Mouse (Mus musculus): ENCODE measurements around the gene Gm28308.

The Gm28308 gene

GRCm38 (mm10) chr6:52232984-52233545 is 19.9 kb upstream of the Gm28308 start:
- no peak for DNase-seq (ENCODE audit: extremely low spot score, low spot score)

GRCm38 (mm10) chr6:52232568-52232965 is 19.4 kb upstream of the Gm28308 start:
- DNase-seq (ENCODE audit: extremely low spot score, low spot score) = no peak

GRCm38 (mm10) chr6:52231885-52232567 is 18.9 kb upstream of the Gm28308 start:
- DNase-seq (ENCODE audit: extremely low spot score, low spot score) = no peak

- no peak for DNase-seq (ENCODE audit: extremely low spot score, low spot score)
Measured at GRCm38 (mm10) chr6:52230516-52231165, 17.5 kb upstream of the Gm28308 start, which contains the start of gene Hoxa9. Gene Hoxa9, minus strand, starts transcription at chr6:52231089.

- DNase-seq (ENCODE audit: extremely low spot score, low spot score) = no peak
Measured at GRCm38 (mm10) chr6:52229558-52230416, 16.6 kb upstream of the Gm28308 start.

GRCm38 (mm10) chr6:52228475-52229465 is 15.6 kb upstream of the Gm28308 start:
- no peak for DNase-seq (ENCODE audit: extremely low spot score, low spot score)

- no peak for DNase-seq (ENCODE audit: extremely low spot score, low spot score)
Measured at GRCm38 (mm10) chr6:52227470-52228222, 14.5 kb upstream of the Gm28308 start.

- no peak for DNase-seq (ENCODE audit: extremely low spot score, low spot score)
Measured at GRCm38 (mm10) chr6:52226569-52227257, 13.6 kb upstream of the Gm28308 start.

GRCm38 (mm10) chr6:52225612-52226568 is 12.8 kb upstream of the Gm28308 start:
- DNase-seq (ENCODE audit: extremely low spot score, low spot score) = no peak

- DNase-seq (ENCODE audit: extremely low spot score, low spot score) = no peak
Measured at GRCm38 (mm10) chr6:52224895-52225611, 11.9 kb upstream of the Gm28308 start.

- no peak for DNase-seq (ENCODE audit: extremely low spot score, low spot score)
Measured at GRCm38 (mm10) chr6:52223939-52224760, 11.0 kb upstream of the Gm28308 start.

- DNase-seq (ENCODE audit: extremely low spot score, low spot score) = no peak
Measured at GRCm38 (mm10) chr6:52222729-52223128, 9.6 kb upstream of the Gm28308 start.

- DNase-seq (ENCODE audit: extremely low spot score, low spot score) = no peak
Measured at GRCm38 (mm10) chr6:52221993-52222685, 9.0 kb upstream of the Gm28308 start.

GRCm38 (mm10) chr6:52221337-52221992 is 8.3 kb upstream of the Gm28308 start, which contains the start of gene Hoxa7:
Gene Hoxa7, minus strand, starts transcription at chr6:52221854.
- DNase-seq (ENCODE audit: extremely low spot score, low spot score) = peak; percentile 97

GRCm38 (mm10) chr6:52220865-52221310 is 7.7 kb upstream of the Gm28308 start:
- DNase-seq (ENCODE audit: extremely low spot score, low spot score) = no peak

All from neural tube, embryonic 10.5 days (tissue).